Mouse (Mus musculus) lung, embryonic 15.5 days (tissue): ENCODE measurements around the gene Nptn. TPM values are rescaled to one million over a fixed set of nuclear protein-coding genes. Genes with fewer than 3 reads are reported as not detected.

Source experiments
- ATAC-seq: fragments of 200-750 bp; cut with Nextera tagmentation; 2 replicates; pipeline ENCODE4 v1.8.0; 2017; ENCODE audit warnings: moderate number of reproducible peaks, borderline replicate concordance; ENCODE audit not compliant: low FRiP score, low TSS enrichment; ENCODE audit errors: extremely low read depth
- H3K27ac ChIP-seq: fragments of 300-500 bp; sonication (generic); 2 replicates; pipeline ENCODE4 v1.5.1; 2015; ENCODE audit warnings: moderate library complexity, mild to moderate bottlenecking, inconsistent platforms
- H3K27me3 ChIP-seq: fragments of 300-500 bp; sonication (generic); 2 replicates; pipeline ENCODE4 v1.6.1; 2015; ENCODE audit warnings: inconsistent platforms
- H3K36me3 ChIP-seq: fragments of 300-500 bp; sonication (generic); 2 replicates; pipeline ENCODE4 v1.6.1; 2015; ENCODE audit warnings: inconsistent platforms
- H3K4me1 ChIP-seq: fragments of 300-500 bp; sonication (generic); 2 replicates; pipeline ENCODE4 v1.6.1; 2015; ENCODE audit warnings: inconsistent platforms
- H3K4me2 ChIP-seq: fragments of 300-500 bp; sonication (generic); 2 replicates; pipeline ENCODE4 v1.6.1; 2015; ENCODE audit warnings: inconsistent platforms, mild to moderate bottlenecking, moderate library complexity
- H3K4me3 ChIP-seq: fragments of 300-500 bp; sonication (generic); 2 replicates; pipeline ENCODE4 v1.5.1; 2015; ENCODE audit warnings: mild to moderate bottlenecking, inconsistent platforms
- H3K9ac ChIP-seq: fragments of 300-500 bp; sonication (generic); 2 replicates; pipeline ENCODE4 v1.6.1; 2015; ENCODE audit warnings: inconsistent platforms
- H3K9me3 ChIP-seq: fragments of 300-500 bp; sonication (generic); 2 replicates; pipeline ENCODE4 v1.6.1; 2016; ENCODE audit warnings: inconsistent platforms
- WGBS: fragments of 180-500 bp; shearing (Covaris S2); methylation state at CpG from one replicate; pipeline ENCODE4 v1.1.7; 2015; 5-methylcytosine and 5-hydroxymethylcytosine counted together
- polyA plus RNA-seq: library from polyadenylated mRNA; unstranded; fragments of >200 nt; fragmentation: Nextera tagmentation; extraction: Ambion mirVana; gene quantifications from 2 replicates; pipeline ENCODE4 v1.2.1, GENCODE M21; 2015

Gene Nptn
- polyA plus RNA-seq, 1 experiment from 2014 or later, result 134 TPM

GRCm38 (mm10) chr9:58659331-58659730 lies 77.3 kb downstream of the Nptn start:
- Histone ChIP-seq H3K36me3 (peaks cover 7% of the 10 kb centered on the region), H3K4me1 (peaks cover 11% of the 10 kb centered on the region), H3K9ac (no peak overlapping the region), H3K4me3 (no peak overlapping the region), H3K27ac (no peak overlapping the region), H3K9me3 (no peaks in the 10 kb centered on the region), H3K4me2 (no peak overlapping the region), H3K27me3 (no peaks in the 10 kb centered on the region)
- 74% methylated on average over 3 of the region's 3 CpGs for WGBS
- no peak for ATAC-seq

GRCm38 (mm10) chr9:58659989-58660388 lies 77.9 kb downstream of the Nptn start:
- H3K9ac ChIP-seq, result no peak overlapping the region
- H3K9me3 ChIP-seq, result no peaks in the 10 kb centered on the region
- H3K36me3 ChIP-seq, result peaks cover 7% of the 10 kb centered on the region
- WGBS, result 56% methylated on average over 9 of the region's 9 CpGs
- H3K4me1 ChIP-seq, result peaks cover 11% of the 10 kb centered on the region
- H3K27ac ChIP-seq, result peak overlapping the region; percentile 7; the same call in 1 of the 2 replicates
- no peak overlapping the region for H3K4me3 ChIP-seq
- H3K27me3 ChIP-seq, result no peaks in the 10 kb centered on the region
- no peak overlapping the region for H3K4me2 ChIP-seq
- no peak for ATAC-seq

DNA sequence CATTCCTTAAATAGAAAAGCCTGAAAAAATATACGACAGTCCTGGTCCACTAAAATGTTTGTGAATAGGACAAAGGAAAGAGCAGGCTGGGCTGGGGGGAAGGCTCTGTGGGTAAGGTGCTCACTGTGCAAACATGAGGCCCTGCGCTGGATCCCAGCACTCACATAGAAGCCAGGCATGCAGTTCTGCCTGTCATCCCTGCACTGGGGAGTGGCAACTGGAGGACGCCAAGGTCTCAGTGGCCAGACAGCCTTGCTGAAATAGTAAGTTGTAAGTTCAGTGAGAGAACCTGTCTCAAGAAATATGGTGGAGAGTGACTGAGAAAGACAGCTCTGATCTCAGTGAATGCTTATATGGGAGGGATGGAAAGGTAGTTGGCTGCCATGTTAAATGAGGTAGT lies 78.6 kb downstream of the Nptn start:
- 79% methylated on average over 3 of the region's 3 CpGs for WGBS
- H3K9ac ChIP-seq, result no peak overlapping the region
- peaks cover 11% of the 10 kb centered on the region for H3K36me3 ChIP-seq
- no peak for ATAC-seq
- peaks cover 11% of the 10 kb centered on the region; the same call in 1 of the 2 replicates for H3K4me1 ChIP-seq
- H3K4me3 ChIP-seq, result no peak overlapping the region
- no peaks in the 10 kb centered on the region for H3K9me3 ChIP-seq
- H3K4me2 ChIP-seq, result no peak overlapping the region
- H3K27ac ChIP-seq, result no peak overlapping the region
- H3K27me3 ChIP-seq, result no peaks in the 10 kb centered on the region

GRCm38 (mm10) chr9:58662007-58662406 lies 80.0 kb downstream of the Nptn start:
- no peak for ATAC-seq
- Histone ChIP-seq H3K36me3 (peaks cover 11% of the 10 kb centered on the region), H3K9ac (no peak overlapping the region), H3K9me3 (no peaks in the 10 kb centered on the region), H3K4me2 (no peak overlapping the region), H3K27ac (no peak overlapping the region), H3K4me1 (peaks cover 8% of the 10 kb centered on the region; the same call in 1 of the 2 replicates), H3K4me3 (no peak overlapping the region), H3K27me3 (no peaks in the 10 kb centered on the region)
- WGBS, result 89% methylated on average over 4 of the region's 4 CpGs

DNA sequence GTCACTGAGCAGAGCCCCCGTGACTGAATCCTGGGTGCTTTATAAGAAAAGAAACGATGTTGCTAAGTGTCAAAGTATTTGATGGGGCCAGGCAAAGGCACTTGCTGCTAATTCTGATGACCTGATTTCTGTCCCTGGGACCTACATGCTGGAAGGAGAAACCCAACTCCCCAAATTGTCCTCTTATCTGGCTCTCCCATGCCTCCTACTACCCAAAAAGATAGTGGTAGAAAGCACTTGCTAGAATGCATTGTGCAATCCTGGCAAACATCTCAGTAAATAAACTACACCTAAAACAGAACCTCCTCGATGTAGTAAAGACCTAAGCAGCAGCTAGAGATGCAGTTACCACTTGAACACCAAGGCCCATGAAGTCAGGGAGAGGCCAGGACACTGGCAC lies 80.8 kb downstream of the Nptn start:
- WGBS, result 81% methylated on average over 3 of the region's 3 CpGs
- peaks cover 11% of the 10 kb centered on the region for H3K36me3 ChIP-seq

GRCm38 (mm10) chr9:58665492-58665891 lies 83.5 kb downstream of the Nptn start:
- Histone ChIP-seq H3K36me3 (peaks cover 11% of the 10 kb centered on the region), H3K4me3 (no peak overlapping the region), H3K27me3 (no peaks in the 10 kb centered on the region), H3K4me1 (peaks cover 7% of the 10 kb centered on the region; the same call in 1 of the 2 replicates), H3K27ac (no peak overlapping the region), H3K4me2 (no peak overlapping the region), H3K9ac (no peak overlapping the region), H3K9me3 (no peaks in the 10 kb centered on the region)
- no peak for ATAC-seq
- 71% methylated on average over 9 of the region's 9 CpGs for WGBS

More for the DNA sequence above, 80.8 kb downstream of the Nptn start:
- ATAC-seq, result no peak
- no peak overlapping the region for H3K4me3 ChIP-seq
- peaks cover 7% of the 10 kb centered on the region; the same call in 1 of the 2 replicates for H3K4me1 ChIP-seq
- H3K27ac ChIP-seq, result no peak overlapping the region
- no peaks in the 10 kb centered on the region for H3K9me3 ChIP-seq
- H3K9ac ChIP-seq, result no peak overlapping the region
- H3K4me2 ChIP-seq, result no peak overlapping the region
- H3K27me3 ChIP-seq, result no peaks in the 10 kb centered on the region

DNA sequence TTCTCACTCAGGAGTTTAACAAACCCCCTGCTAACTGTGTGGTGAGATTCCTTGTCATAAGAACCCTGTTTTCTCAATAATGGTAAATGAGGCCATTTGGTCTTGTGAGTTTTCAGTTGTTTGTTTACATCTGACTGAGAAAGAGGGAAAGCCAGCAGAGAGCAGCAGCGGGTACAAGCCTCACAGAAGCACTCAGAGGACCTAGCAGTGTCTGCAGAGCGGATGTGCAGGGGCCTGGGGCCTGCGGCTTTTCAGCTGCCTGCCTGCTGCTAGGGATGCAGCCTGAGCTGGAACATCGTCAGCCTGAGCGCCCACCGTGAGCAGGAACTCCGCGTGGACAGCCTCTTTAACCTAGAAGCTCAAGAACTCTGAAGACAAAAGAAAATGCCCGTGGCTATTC lies 84.2 kb downstream of the Nptn start:
- no peak overlapping the region for H3K27ac ChIP-seq
- H3K9me3 ChIP-seq, result no peaks in the 10 kb centered on the region
- no peaks in the 10 kb centered on the region for H3K27me3 ChIP-seq
- H3K4me3 ChIP-seq, result no peak overlapping the region
- no peak overlapping the region for H3K9ac ChIP-seq
- H3K4me2 ChIP-seq, result no peak overlapping the region
- H3K4me1 ChIP-seq, result no peaks in the 10 kb centered on the region
- WGBS, result 48% methylated on average over 9 of the region's 9 CpGs
- ATAC-seq, result no peak
- H3K36me3 ChIP-seq, result peaks cover 11% of the 10 kb centered on the region

GRCm38 (mm10) chr9:58667244-58667643 lies 85.2 kb downstream of the Nptn start:
- ATAC-seq, result no peak
- no peak overlapping the region for H3K27ac ChIP-seq
- WGBS, result 58% methylated on average over 9 of the region's 9 CpGs

DNA sequence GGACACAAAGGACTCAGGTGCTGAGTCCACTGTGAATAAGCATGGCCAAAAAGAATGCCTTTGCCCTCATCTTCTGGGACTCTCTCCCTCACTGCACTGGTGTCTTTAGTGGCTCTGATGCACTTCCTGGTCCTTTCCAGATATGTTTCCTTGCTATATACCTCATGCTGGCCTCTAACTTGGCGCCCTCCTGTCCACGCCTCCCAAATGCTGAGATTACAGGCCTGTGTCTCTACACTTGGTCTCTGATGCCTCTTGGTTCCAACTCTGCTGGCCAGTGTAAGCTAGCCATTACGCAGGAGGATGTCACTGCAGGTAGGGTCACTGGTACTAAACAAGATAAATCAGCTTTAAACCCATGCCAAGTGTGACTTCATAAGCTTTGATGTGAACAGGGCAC lies 86.1 kb downstream of the Nptn start:
- no peak for ATAC-seq
- Histone ChIP-seq H3K27ac (no peak overlapping the region), H3K9me3 (no peaks in the 10 kb centered on the region), H3K9ac (no peak overlapping the region), H3K36me3 (0 out of 2 replicates have a peak, but pooled peaks cover 4% of the 10 kb centered on the region), H3K27me3 (no peaks in the 10 kb centered on the region), H3K4me3 (no peak overlapping the region), H3K4me2 (no peak overlapping the region), H3K4me1 (peaks cover 8% of the 10 kb centered on the region; the same call in 1 of the 2 replicates)
- WGBS, result 86% methylated on average over 3 of the region's 3 CpGs

More at GRCm38 (mm10) chr9:58667244-58667643, 85.2 kb downstream of the Nptn start:
- Histone ChIP-seq H3K9me3 (no peaks in the 10 kb centered on the region), H3K27me3 (no peaks in the 10 kb centered on the region), H3K9ac (no peak overlapping the region), H3K4me3 (no peak overlapping the region), H3K4me2 (no peak overlapping the region), H3K36me3 (0 out of 2 replicates have a peak, but pooled peaks cover 5% of the 10 kb centered on the region), H3K4me1 (peaks cover 2% of the 10 kb centered on the region; the same call in 1 of the 2 replicates)

DNA sequence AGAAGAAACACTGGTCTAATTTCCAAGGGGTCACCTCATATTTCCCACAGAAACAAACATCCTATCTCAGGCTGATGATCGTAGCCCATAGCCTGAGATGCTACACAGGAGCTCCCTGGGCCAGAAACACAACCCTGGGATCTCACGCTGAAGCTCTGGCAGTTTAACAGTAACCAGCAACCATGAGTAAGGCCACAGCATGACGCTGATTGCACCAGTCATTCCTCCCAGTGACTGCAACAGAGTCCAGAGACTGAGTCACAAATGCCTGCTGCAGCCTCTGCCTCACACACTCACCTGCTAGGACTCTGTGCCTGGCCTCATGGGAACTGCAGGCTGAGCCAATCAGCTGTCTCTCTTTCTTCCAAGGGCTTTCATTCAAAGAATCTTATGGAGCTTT lies 87.0 kb downstream of the Nptn start:
- no peak for ATAC-seq
- Histone ChIP-seq H3K27me3 (no peaks in the 10 kb centered on the region), H3K36me3 (0 out of 2 replicates have a peak, but pooled peaks cover 4% of the 10 kb centered on the region), H3K27ac (no peak overlapping the region), H3K4me3 (no peak overlapping the region), H3K4me1 (peaks cover 8% of the 10 kb centered on the region; the same call in 1 of the 2 replicates), H3K9ac (no peak overlapping the region), H3K9me3 (no peaks in the 10 kb centered on the region), H3K4me2 (no peak overlapping the region)
- 65% methylated on average over 3 of the region's 3 CpGs for WGBS

DNA sequence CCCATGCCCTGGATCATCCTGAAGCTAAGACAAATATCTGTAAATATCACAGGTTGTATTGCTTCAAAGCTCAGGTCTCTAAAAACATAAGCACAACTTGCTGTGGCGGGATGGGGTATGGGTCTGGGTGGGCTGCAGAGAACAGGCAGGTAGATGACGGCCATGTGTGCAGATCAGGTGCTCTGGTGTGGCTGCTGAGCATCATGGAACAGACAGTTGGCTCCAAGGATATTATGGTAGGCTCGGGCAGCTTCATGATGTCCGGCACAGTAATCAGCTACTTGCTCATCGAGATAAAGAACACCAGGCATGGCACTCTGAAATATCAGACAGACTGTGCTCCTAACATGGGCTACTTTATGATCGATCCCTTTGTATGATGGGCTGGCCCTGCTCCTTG lies 87.8 kb downstream of the Nptn start:
- ATAC-seq, result no peak
- no peaks in the 10 kb centered on the region for H3K9me3 ChIP-seq
- H3K4me3 ChIP-seq, result no peak overlapping the region
- 0 out of 2 replicates have a peak, but pooled peaks cover 4% of the 10 kb centered on the region for H3K36me3 ChIP-seq
- H3K27ac ChIP-seq, result no peak overlapping the region
- WGBS, result 84% methylated on average over 6 of the region's 6 CpGs
- peaks cover 9% of the 10 kb centered on the region; the same call in 1 of the 2 replicates for H3K4me1 ChIP-seq
- no peak overlapping the region for H3K4me2 ChIP-seq
- H3K27me3 ChIP-seq, result no peaks in the 10 kb centered on the region
- no peak overlapping the region for H3K9ac ChIP-seq

- no peaks in the 10 kb centered on the region for H3K27me3 ChIP-seq
- ATAC-seq, result no peak
- H3K36me3 ChIP-seq, result no peaks in the 10 kb centered on the region
- H3K4me1 ChIP-seq, result peaks cover 11% of the 10 kb centered on the region; the same call in 1 of the 2 replicates
- WGBS, result 13% methylated on average over 4 of the region's 4 CpGs
- no peaks in the 10 kb centered on the region for H3K9me3 ChIP-seq
- no peak overlapping the region for H3K4me3 ChIP-seq
- H3K27ac ChIP-seq, result no peak overlapping the region
- no peak overlapping the region for H3K9ac ChIP-seq
- no peak overlapping the region for H3K4me2 ChIP-seq
Measured at GRCm38 (mm10) chr9:58672474-58672873, 90.4 kb downstream of the Nptn start.

GRCm38 (mm10) chr9:58674736-58675135 lies 92.7 kb downstream of the Nptn start:
- Histone ChIP-seq H3K36me3 (no peaks in the 10 kb centered on the region), H3K9me3 (no peaks in the 10 kb centered on the region), H3K4me1 (peaks cover 11% of the 10 kb centered on the region; the same call in 1 of the 2 replicates), H3K27ac (no peak overlapping the region), H3K4me3 (no peak overlapping the region), H3K4me2 (no peak overlapping the region), H3K27me3 (no peaks in the 10 kb centered on the region), H3K9ac (no peak overlapping the region)
- no peak for ATAC-seq
- WGBS, result 63% methylated on average over 11 of the region's 11 CpGs
